Mouse (Mus musculus) forebrain, embryonic 11.5 days (tissue): Measurements from ENCODE around the gene Ltn1. TPM values are rescaled to one million over a fixed set of nuclear protein-coding genes. Genes with fewer than 3 reads are reported as not detected.

Source experiments
- ATAC-seq: fragments of 200-750 bp; cut with Nextera tagmentation; replicated peaks from 2 replicates; pipeline ENCODE4 v1.8.0; 2017; ENCODE audit warnings: moderate TSS enrichment; ENCODE audit not compliant: low FRiP score
- DNase-seq: peaks from one replicate; pipeline ENCODE4 v3.0.0-alpha.2; 2017; ENCODE audit warnings: low spot score
- H3K27ac ChIP-seq: fragments of 300-500 bp; sonication (generic); 2 replicates; pipeline ENCODE4 v1.5.1; 2014; ENCODE audit warnings: low read depth, low read length
- H3K27me3 ChIP-seq: fragments of 300-500 bp; sonication (generic); 2 replicates; pipeline ENCODE4 v1.6.1; 2014; ENCODE audit warnings: mild to moderate bottlenecking, low read length, mixed read lengths; ENCODE audit not compliant: control insufficient read depth, insufficient read depth
- H3K36me3 ChIP-seq: fragments of 300-500 bp; sonication (generic); 2 replicates; pipeline ENCODE4 v1.6.1; 2014; ENCODE audit warnings: mild to moderate bottlenecking, low read length, moderate library complexity, mixed read lengths; ENCODE audit not compliant: control insufficient read depth, insufficient read depth
- H3K4me1 ChIP-seq: fragments of 300-500 bp; sonication (generic); replicated peaks from 2 replicates; pipeline ENCODE4 v1.6.1; 2014; ENCODE audit warnings: low read length, mixed read lengths; ENCODE audit not compliant: control insufficient read depth, insufficient read depth
- H3K4me2 ChIP-seq: fragments of 300-500 bp; sonication (generic); 2 replicates; pipeline ENCODE4 v1.6.1; 2014; ENCODE audit warnings: low read depth, mild to moderate bottlenecking, low read length, moderate library complexity, mixed read lengths; ENCODE audit not compliant: severe bottlenecking
- H3K4me3 ChIP-seq: fragments of 300-500 bp; sonication (generic); 2 replicates; pipeline ENCODE4 v1.5.1; 2014; ENCODE audit warnings: low read depth, low read length
- H3K9ac ChIP-seq: fragments of 300-500 bp; sonication (generic); 2 replicates; pipeline ENCODE4 v1.6.1; 2014; ENCODE audit warnings: low read length
- H3K9me3 ChIP-seq: fragments of 300-500 bp; sonication (generic); 2 replicates; pipeline ENCODE4 v1.6.1; 2016; ENCODE audit warnings: low read length, mixed read lengths; ENCODE audit not compliant: control insufficient read depth
- WGBS: fragments of 180-500 bp; shearing (Covaris S2); extraction: QIAGEN DNeasy Blood & Tissue Kit; methylation state at CpG from one replicate; pipeline ENCODE4 v1.1.7; 2014; 5-methylcytosine and 5-hydroxymethylcytosine counted together
- polyA plus RNA-seq: library from polyadenylated mRNA; unstranded; fragments of >200 nt; fragmentation: Nextera tagmentation; extraction: Ambion mirVana; gene quantifications from 2 replicates; pipeline ENCODE4 v1.2.1, GENCODE M21; 2014

Gene Ltn1
- polyA plus RNA-seq, 1 experiment from 2014 or later = 32.8 TPM

GRCm38 (mm10) chr16:87444071-87444470 lies 11.7 kb upstream of the Ltn1 start:
- DNase-seq = no peak
- ATAC-seq = no peak
- H3K4me1 ChIP-seq = peaks cover 3% of the 10 kb centered on the region; the same call in 1 of the 2 replicates
- H3K9ac ChIP-seq = no peak overlapping the region
- no peaks in the 10 kb centered on the region for H3K36me3 ChIP-seq
- 65% methylated on average over 1 of the region's 1 CpGs for WGBS
- H3K4me3 ChIP-seq = no peak overlapping the region
- no peaks in the 10 kb centered on the region for H3K9me3 ChIP-seq
- H3K4me2 ChIP-seq = no peak overlapping the region
- H3K27me3 ChIP-seq = no peaks in the 10 kb centered on the region
- no peak overlapping the region for H3K27ac ChIP-seq

- no peaks in the 10 kb centered on the region for H3K9me3 ChIP-seq
- H3K4me3 ChIP-seq = no peak overlapping the region
- no peaks in the 10 kb centered on the region for H3K36me3 ChIP-seq
- H3K9ac ChIP-seq = no peak overlapping the region
- ATAC-seq (no peak), DNase-seq (no peak)
- peaks cover 3% of the 10 kb centered on the region; the same call in 1 of the 2 replicates for H3K4me1 ChIP-seq
- no peak overlapping the region for H3K27ac ChIP-seq
- H3K27me3 ChIP-seq = no peaks in the 10 kb centered on the region
- H3K4me2 ChIP-seq = no peak overlapping the region
Observed at GRCm38 (mm10) chr16:87443245-87443644, 10.8 kb upstream of the Ltn1 start.

GRCm38 (mm10) chr16:87442291-87442690 lies 9.9 kb upstream of the Ltn1 start:
- Histone ChIP-seq H3K4me3 (no peak overlapping the region), H3K9me3 (no peaks in the 10 kb centered on the region), H3K4me2 (no peak overlapping the region), H3K4me1 (peaks cover 3% of the 10 kb centered on the region; the same call in 1 of the 2 replicates), H3K27me3 (no peaks in the 10 kb centered on the region), H3K9ac (no peak overlapping the region), H3K36me3 (no peaks in the 10 kb centered on the region), H3K27ac (no peak overlapping the region)
- WGBS = 58% methylated on average over 5 of the region's 5 CpGs
- no peak for DNase-seq
- no peak for ATAC-seq

DNA sequence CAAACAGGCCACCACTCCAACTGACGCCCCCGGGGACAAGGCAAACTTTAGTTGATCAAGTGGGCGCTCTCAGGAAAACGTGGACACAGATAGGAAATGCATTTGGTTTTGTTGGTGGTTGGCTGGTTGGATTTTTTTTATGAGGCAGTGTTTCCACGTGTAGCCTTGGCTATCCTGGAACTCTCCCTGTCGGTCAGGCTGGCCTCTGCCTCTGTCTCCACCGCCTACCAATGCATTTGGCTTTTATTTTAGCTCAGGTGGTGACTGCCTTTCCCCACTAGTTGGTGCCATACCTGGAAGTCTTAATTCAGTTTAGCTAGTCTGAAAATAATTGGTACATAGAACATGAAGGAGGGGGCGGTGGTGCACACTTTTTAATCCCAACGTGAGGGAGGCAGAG lies 8.7 kb upstream of the Ltn1 start:
- Histone ChIP-seq H3K4me1 (peaks cover 3% of the 10 kb centered on the region; the same call in 1 of the 2 replicates), H3K9me3 (no peaks in the 10 kb centered on the region), H3K9ac (peak overlapping the region; percentile 90; the same call in 1 of the 2 replicates), H3K4me2 (peak overlapping the region; percentile 52), H3K27ac (no peak overlapping the region), H3K36me3 (no peaks in the 10 kb centered on the region), H3K4me3 (peak overlapping the region; percentile 76), H3K27me3 (no peaks in the 10 kb centered on the region)
- WGBS = 24% methylated on average over 9 of the region's 9 CpGs
- DNase-seq (no peak), ATAC-seq (no peak)

DNA sequence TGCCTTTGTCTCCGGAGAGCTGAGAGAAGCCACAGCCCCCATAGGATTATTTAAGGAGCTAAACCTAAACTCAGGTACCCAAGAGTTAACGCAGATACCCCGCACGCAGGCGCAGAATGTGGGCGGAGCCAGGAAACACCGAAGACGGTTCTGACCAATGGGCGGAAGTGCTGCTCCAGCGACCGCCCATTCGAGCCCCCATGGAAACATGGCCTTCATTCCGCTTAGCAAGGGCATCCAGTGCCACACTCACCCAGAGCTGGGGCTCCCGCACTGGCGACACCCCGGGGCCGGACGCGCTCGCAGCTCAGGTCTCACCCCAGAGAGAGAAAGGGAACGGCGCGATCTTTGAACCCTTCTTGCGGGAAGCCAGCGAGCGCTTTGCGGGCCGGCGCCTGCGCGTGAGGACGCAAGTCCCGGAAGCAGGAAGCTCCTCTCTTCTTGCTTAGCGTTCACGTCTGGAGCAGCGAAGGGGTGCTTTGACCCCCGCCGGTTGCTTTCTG lies 7.8 kb upstream of the Ltn1 start, which contains the start of gene Rwdd2b:
Gene Rwdd2b (minus strand): TSS at position 390 of the 503 bp plus-strand sequence.
- DNase-seq = peak; percentile 91
- Histone ChIP-seq H3K27ac (peak within 1 kb of the TSS; percentile 74; the same call in 1 of the 2 replicates), H3K4me3 (peak within 1 kb of the TSS; percentile 76), H3K4me1 (peaks cover 3% of the 10 kb centered on the region; the same call in 1 of the 2 replicates), H3K36me3 (no peaks in the 10 kb centered on the region), H3K4me2 (peak within 1 kb of the TSS; percentile 52), H3K9me3 (no peaks in the 10 kb centered on the region), H3K9ac (peak within 1 kb of the TSS; percentile 90), H3K27me3 (no peaks in the 10 kb centered on the region)
- 0% methylated on average over 38 of the region's 38 CpGs for WGBS
- peak; percentile 97 for ATAC-seq

- 93% methylated on average over 8 of the region's 8 CpGs for WGBS
- no peak overlapping the region for H3K4me2 ChIP-seq
- DNase-seq = no peak
- H3K9me3 ChIP-seq = no peaks in the 10 kb centered on the region
- ATAC-seq = no peak
- H3K9ac ChIP-seq = no peak overlapping the region
- peaks cover 3% of the 10 kb centered on the region; the same call in 1 of the 2 replicates for H3K4me1 ChIP-seq
- H3K27ac ChIP-seq = no peak overlapping the region
- no peak overlapping the region for H3K4me3 ChIP-seq
- H3K27me3 ChIP-seq = no peaks in the 10 kb centered on the region
- H3K36me3 ChIP-seq = no peaks in the 10 kb centered on the region
Observed at GRCm38 (mm10) chr16:87438697-87439096, 6.3 kb upstream of the Ltn1 start.

DNA sequence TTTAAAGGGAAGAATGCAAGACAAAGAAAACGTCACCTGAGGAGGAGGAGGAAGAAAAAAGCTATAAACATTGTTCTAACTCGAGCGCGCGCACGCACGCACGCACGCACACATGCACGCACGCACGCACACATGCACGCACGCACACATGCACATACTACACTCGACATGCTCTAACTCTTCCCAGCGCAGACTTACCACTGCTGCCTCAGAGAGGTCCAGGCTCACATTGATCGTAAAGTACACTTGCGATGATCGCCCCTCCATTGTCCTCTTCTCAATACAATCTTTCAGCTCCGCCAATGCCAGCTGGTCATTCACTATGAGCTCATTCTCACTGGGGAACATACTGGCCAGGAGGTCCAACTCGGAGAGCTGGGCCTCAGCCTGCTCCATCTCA lies 4.7 kb upstream of the Ltn1 start:
- no peaks in the 10 kb centered on the region for H3K27me3 ChIP-seq

GRCm38 (mm10) chr16:87435411-87436205 lies 3.2 kb upstream of the Ltn1 start:
- no peak for DNase-seq
- H3K4me1 ChIP-seq = peaks cover 3% of the 10 kb centered on the region; the same call in 1 of the 2 replicates
- 83% methylated on average over 13 of the region's 13 CpGs for WGBS

More for the DNA sequence above, 4.7 kb upstream of the Ltn1 start:
- Histone ChIP-seq H3K27ac (no peak overlapping the region), H3K36me3 (no peaks in the 10 kb centered on the region), H3K4me3 (no peak overlapping the region), H3K9me3 (no peaks in the 10 kb centered on the region), H3K9ac (no peak overlapping the region), H3K4me1 (peaks cover 3% of the 10 kb centered on the region; the same call in 1 of the 2 replicates), H3K4me2 (no peak overlapping the region)
- DNase-seq (no peak), ATAC-seq (no peak)
- 95% methylated on average over 21 of the region's 21 CpGs for WGBS

More at GRCm38 (mm10) chr16:87435411-87436205, 3.2 kb upstream of the Ltn1 start:
- Histone ChIP-seq H3K9me3 (no peaks in the 10 kb centered on the region), H3K36me3 (no peaks in the 10 kb centered on the region), H3K9ac (no peak overlapping the region), H3K27me3 (no peaks in the 10 kb centered on the region), H3K4me3 (no peak overlapping the region), H3K4me2 (no peak overlapping the region), H3K27ac (no peak overlapping the region)
- ATAC-seq = no peak
